Mouse (Mus musculus) large intestine, adult 2 months (tissue): ENCODE data around the gene Phf5a. TPM values are rescaled to one million over a fixed set of nuclear protein-coding genes. Genes with fewer than 3 reads are reported as not detected.

ENCODE experiments used
- DNase-seq: peaks from one replicate; pipeline ENCODE4 v3.0.0-alpha.2; 2012; ENCODE audit warnings: low read depth, low spot score
- WGBS: fragments of 180-500 bp; shearing (Covaris S2); methylation state at CpG from one replicate; pipeline ENCODE4 v1.1.7; 2018; 5-methylcytosine and 5-hydroxymethylcytosine counted together
- polyA plus RNA-seq: library from polyadenylated mRNA; depleted of rRNA; stranded (reverse); fragments of >200 nt; gene quantifications from 2 replicates; pipeline ENCODE4 v1.2.3, GENCODE M21; 2012

Gene Phf5a
- polyA plus RNA-seq, 1 experiment: 87.1 TPM

DNA sequence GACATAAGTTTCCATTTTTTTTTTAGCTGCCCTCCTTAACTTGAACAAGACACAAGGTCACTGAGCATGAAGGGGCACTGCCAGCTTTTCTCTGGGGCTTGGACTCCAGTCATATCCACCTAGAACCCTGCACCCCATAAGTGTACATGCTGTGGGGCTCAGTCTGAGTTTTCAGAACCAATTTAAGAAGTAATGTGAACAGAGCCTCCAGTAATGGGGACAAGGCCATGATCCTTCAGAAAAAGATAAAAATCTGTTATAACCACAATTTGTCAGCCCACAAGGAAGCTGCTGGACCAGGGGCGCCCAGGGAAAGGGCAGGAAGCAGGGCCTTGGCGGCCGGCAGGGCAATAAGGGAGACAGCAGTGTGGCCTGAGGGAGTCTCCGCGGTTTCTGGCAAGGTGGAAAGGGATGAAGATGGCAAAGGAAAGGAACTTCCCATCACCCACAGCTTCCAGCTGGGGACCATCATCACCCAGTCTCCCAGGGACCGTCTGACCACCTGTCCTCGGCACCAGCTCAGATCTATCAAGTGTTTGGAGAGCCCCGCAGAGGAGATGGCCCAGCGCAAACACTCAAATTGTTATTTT, 19.2 kb downstream of the Phf5a start:
- DNase-seq: no peak
- 76% methylated on average over 9 of the region's 9 CpGs for whole genome bisulfite sequencing

DNA sequence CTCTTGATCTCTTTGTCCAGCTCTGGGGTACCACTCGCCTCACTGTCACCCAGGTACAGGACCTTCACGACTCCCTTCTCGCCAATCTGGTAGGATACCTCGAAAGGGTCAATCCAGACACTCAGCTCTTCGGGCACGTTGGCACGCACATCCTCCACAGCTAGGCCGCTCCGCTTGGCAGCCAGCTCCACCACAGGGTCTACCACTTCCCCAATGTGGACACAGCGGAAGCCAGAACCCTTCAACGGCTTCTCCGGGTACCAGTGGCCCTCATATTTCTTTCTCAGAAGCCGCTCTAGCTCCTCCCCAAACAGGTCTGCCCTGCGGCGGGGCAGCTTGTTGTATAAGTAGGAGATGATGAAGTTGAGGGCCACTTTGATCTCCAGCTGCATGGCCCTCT, 20.3 kb downstream of the Phf5a start:
- DNase-seq: no peak
- WGBS: 91% methylated on average over 15 of the region's 15 CpGs

GRCm38 (mm10) chr15:81850718-81851117, 21.0 kb downstream of the Phf5a start:
- no peak for DNase-seq
- WGBS: 78% methylated on average over 14 of the region's 14 CpGs

- 49% methylated on average over 9 of the region's 9 CpGs for WGBS
- DNase-seq: no peak
Measured at GRCm38 (mm10) chr15:81849104-81849503, 22.6 kb downstream of the Phf5a start.

- WGBS: 13% methylated on average over 7 of the region's 7 CpGs
- no peak for DNase-seq
Measured at GRCm38 (mm10) chr15:81848301-81848700, 23.4 kb downstream of the Phf5a start.

DNA sequence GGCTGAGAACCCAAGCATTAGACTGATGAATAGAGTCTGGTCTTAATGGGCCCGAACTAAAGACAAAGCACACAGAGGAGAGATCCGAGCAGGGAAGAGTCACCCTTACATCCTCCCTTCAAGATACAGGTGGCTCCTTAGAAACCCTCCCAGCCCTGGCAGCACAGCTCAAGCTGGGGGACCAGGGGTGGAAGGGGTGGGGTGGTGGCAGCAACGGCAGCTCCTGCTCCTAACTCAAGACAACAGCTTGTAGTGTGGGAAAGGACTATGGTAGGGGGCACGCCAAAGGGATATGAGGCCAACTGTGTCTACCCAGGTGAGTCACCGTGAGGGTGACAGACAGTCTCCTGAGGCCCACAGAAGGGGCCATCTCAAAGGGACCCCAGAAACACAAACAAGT, 23.9 kb downstream of the Phf5a start:
- no peak for DNase-seq
- 83% methylated on average over 5 of the region's 5 CpGs for WGBS

GRCm38 (mm10) chr15:81847161-81847560, 24.6 kb downstream of the Phf5a start:
- DNase-seq: no peak
- 89% methylated on average over 4 of the region's 4 CpGs for WGBS

DNA sequence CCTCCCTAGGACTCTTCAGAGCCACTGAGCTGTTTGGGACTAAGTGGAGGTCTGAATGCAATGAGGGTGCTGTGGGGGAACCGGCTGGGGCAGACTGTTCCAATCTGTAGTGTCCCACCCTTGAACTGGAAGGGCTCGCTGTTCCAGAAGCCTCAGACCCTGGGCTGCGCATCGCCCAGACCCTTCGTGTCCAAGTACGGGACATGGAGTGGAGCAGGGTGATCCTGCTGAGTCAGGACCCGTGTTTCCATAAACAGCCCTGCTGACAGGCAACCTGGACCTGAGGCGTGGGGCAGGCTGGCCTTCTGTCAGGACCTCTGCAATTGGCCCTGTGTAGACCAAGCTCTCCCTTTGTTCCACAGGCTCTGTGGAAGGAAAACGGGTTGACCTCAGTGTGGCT, 25.0 kb downstream of the Phf5a start:
- DNase-seq: no peak
- 85% methylated on average over 9 of the region's 9 CpGs for WGBS

- DNase-seq: no peak
- 18% methylated on average over 4 of the region's 4 CpGs for WGBS
Measured at GRCm38 (mm10) chr15:81845724-81846123, 26.0 kb downstream of the Phf5a start.

DNA sequence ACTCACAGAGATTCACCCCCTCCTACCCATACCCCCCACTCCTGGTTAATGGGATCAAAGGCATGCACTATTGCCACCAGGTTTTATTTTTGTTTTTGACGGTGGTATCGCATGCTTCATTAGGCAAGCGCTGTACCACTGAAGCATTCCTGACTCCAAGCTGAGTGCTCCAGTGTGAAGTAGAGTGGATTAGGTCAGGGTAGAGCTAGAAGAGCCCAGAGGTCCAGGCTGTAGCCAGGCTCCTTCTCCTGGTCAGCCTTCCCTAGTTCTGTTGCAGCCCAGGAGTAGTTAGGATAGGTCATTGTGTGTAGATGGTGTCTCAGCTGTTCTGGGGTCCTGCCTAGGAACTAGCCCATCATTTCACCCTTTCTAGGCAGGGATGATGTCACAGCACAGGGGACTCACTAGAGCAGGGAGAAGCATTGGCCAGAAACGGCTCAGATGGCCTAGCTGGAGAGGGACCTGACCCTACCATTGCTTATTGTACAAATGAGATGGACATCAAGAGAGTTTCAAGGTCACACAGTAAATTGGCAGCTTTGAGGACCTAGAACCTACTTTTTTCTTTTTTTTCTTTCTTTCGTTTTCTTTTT, 26.6 kb downstream of the Phf5a start:
- 79% methylated on average over 5 of the region's 5 CpGs for WGBS
- no peak for DNase-seq

DNA sequence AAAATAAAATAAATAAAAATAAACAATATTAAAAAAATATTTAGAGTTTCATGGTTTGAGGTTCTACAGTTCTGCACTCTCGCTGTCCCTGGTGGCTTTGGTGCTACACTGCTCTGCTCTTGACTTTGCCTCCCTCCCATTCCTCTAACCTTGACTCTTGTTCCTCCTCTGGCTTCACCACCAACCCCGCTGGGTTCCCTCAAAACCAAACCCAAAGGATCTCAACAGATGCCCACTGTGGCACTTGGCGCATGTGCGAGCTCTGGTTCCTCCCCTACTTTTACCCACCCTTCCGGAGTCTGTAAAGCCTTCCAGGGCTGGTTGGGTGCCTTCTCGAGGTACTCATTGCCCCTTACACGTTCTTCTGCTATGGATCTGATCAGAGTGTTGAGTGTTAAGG, 29.4 kb downstream of the Phf5a start:
- DNase-seq: no peak
- WGBS: 85% methylated on average over 7 of the region's 7 CpGs

DNA sequence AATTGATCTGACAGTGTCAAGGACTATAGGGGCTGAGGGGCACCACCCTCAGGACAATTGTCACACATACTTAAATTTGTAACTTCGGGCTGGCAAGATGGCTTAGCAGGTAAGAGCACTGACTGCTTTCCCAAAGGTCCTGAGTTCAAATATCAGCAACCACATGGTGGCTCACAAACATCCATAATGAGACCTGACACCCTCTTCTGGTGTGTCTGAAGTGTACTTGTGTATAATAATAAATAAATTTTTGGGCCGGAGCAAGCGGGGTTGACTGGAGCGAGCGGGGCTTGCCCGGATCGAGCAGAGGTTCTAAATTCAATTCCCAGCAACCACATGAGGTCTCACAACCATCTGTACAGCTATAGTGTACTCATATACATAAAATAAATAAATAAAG, 31.4 kb downstream of the Phf5a start:
- WGBS: 88% methylated on average over 7 of the region's 7 CpGs
- no peak for DNase-seq

DNA sequence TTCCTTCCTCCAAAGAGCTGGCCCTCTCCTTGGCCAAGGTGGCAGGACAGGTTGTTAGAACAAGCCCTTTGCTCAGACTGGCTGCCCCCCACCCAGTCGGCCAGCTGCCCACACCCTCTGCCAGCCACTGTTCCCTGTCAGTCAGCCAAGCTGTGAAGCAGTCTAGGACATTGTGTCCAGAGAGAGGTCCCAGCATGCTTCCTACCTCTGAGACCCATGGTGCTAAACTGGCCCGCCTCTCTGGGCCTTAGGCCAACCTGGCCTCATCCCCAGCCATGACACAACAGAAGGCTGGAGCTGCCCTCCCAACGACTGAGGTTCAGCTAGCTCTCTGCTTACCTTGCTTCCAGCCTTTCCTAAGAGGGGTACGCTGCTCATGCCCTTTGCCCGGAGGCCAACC, 32.1 kb downstream of the Phf5a start:
- WGBS: 26% methylated on average over 5 of the region's 5 CpGs
- DNase-seq: no peak

- DNase-seq: no peak
- 30% methylated on average over 14 of the region's 14 CpGs for WGBS
Measured at GRCm38 (mm10) chr15:81838554-81839235, 33.0 kb downstream of the Phf5a start.

DNA sequence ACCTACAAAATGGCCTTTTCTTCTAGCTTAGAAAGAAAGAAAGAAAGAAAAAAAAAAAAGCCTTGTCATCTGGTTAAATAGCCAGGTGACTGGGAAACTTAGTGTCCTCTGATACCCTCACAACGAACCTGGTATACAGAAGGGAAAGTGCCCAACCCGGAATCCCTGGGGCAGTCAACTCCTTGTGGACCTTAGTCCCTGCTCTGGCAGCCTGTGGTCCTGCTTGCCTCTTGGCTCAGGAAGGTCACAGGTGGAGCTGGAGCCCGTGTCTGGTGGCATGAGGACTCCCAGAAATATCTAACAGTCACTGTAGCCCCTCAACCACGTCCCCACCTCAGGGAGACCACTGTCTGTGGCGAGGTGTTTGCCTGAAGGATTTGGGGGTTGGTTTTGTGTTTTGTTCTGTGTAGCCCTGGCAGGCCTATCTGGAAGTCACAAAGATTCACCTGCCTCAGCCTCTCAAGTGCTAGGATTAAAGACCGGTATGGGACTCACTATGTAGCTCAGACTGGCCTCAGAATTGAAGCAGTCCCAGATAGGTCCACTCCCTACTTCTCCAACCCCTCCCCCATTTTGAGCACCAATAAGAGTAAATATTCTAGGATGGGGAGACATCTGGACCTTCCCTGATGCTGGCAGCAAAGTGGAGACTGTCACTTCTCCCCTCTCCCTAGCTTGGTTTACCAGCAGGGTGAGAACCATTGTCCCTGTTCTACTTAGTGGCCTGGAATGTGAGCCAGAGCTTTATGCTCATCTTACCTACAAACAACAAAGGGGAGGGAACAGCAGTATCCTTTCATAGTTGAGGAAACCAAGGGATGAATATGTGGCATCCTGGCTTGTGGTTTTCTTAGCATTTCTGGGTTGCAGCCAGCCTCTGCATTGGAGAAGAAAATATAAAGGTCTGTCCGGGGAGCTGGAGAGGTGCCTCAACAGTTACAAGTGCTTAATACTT, 34.5 kb downstream of the Phf5a start:
- 57% methylated on average over 7 of the region's 7 CpGs for WGBS
- no peak for DNase-seq

DNA sequence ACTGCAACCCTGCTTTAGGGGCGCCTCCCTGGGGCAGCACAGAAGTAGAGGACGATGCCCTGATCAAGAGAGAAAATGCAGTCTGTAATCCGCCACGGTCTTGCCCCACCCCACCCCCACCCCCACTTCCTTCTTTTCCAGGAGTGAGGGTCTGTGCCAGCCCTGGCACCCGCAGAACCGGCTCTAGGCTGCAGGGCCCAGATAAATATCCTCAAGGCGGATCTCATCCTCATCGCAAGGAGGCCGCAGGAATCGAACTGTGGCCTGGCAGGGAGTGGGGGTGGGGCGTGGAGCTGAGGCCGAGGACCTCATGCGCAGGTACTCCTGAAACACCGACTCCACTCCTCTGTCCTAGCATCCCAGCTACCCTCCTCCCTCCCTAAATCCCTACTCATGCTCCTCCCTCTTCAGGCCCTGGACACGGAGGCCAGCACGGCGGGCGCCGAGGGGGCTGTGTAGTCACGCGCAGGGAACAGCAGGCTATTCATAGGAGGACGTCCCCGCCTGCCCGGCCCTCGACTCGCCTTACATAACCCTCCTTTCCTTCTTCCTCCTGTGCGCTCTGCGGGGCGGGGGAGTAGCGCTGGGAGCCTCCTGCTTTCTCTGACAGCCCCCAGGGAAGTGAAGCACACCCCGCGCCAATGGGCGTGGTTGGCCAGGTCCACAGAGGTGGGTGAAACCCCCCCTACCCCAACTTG, 35.4 kb downstream of the Phf5a start:
- DNase-seq: no peak
- WGBS: 3% methylated on average over 33 of the region's 33 CpGs

- DNase-seq: no peak
Measured at GRCm38 (mm10) chr15:81835007-81835880, 36.5 kb downstream of the Phf5a start.

DNA sequence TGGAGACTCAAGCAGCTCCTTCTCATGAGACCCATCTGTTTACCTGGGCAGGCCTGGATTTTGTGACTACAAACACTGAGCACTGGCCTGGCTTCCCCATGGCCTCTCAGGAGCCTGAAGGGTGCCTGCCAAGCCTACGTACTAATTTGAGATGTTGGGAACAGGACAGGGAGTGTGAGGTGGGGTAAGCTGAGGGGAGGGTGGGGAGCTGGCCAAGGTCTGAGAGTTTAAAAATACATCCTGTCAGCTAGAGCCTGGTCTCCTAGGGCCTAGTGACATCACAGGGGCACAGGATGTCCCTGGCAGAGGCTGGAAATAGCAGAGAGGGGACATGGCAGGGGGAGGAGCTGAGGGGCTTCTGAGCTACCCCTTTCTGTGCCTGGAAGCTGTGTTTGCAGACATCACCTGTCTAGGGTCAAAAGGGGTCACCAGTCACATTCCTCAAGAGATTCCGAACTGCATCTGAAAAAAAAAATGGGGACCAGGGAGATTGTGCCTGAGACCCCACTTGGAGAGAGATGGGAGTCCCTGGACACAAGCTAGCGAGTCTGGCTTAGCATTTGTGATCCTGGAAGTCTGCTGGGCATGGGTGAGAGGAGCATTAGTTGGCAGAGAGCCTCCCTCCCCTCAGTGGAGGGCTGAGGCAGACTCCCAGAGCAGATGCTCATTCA, 37.4 kb downstream of the Phf5a start:
- WGBS: 86% methylated on average over 3 of the region's 3 CpGs
- no peak for DNase-seq

More at GRCm38 (mm10) chr15:81835007-81835880, 36.5 kb downstream of the Phf5a start:
- 66% methylated on average over 10 of the region's 10 CpGs for WGBS
